Mouse (Mus musculus) liver, adult (tissue): ENCODE results near the gene Sell.

Experiments
- GATA4 ChIP-seq: IDR thresholded peaks from 2 replicates; pipeline ENCODE4 v1.6.1; 2014; ENCODE audit warnings: mild to moderate bottlenecking, low read length; ENCODE audit not compliant: insufficient replicate concordance

The Sell gene

GRCm38 (mm10) chr1:164114280-164114679 is 52.5 kb downstream of the Sell start:
- TF ChIP-seq GATA4 = no peak

DNA sequence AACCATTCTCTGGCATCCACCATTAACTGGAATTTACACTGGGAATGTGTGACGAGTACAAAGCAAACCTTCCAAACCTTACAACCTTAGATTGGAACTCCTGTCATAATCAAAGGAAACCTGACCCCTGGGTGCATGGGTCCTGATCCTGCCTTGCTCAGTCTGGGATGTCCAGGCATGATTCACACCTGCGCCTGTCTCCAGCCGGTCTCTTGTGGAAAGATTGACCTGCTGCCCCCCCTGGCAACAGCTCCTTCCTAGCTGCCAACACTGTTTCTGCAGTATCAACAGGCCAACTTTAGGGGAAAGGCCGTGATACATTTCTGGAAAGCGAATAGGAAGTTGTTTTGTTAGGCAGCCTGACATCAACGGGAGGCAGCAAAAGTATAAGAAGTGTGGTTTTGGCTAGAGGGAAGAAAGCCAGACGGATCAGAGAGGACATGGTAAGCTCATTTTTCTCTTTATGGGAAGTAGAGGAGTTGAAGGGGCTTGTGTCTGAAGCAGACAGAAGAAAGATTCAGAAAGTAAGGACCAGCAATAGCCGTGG is 53.2 kb downstream of the Sell start, which contains the start of gene Selp:
Gene Selp (plus strand): TSS at position 318 of the 547 bp plus-strand sequence.
- TF ChIP-seq GATA4 = no peak

- no peak for TF ChIP-seq GATA4
Measured at GRCm38 (mm10) chr1:164115647-164116046, 53.9 kb downstream of the Sell start.

- TF ChIP-seq GATA4 = no peak
Measured at GRCm38 (mm10) chr1:164117869-164118268, 56.1 kb downstream of the Sell start.

GRCm38 (mm10) chr1:164119892-164120776 is 58.4 kb downstream of the Sell start:
- peak; percentile 75; the same call in 1 of the 2 replicates for TF ChIP-seq GATA4

DNA sequence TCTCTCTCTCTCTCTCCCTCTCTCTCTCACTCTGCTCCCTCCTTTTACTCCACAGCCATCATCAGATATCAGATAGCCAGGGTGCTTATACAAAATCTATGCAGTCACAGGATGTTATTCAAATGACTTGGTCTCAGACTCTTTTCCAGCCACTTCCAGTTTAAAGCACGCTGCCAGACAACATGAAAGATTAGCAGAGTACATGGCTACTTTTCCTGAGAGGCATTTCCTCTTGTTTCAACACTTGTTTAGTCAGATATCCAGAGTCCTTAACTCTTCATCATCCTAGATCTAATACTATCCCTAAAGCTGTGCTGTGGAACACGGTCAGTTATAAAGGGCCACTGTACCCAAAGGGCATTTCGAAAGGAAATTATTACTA is 59.0 kb downstream of the Sell start:
- TF ChIP-seq GATA4 = peak; percentile 41; the same call in 1 of the 2 replicates

DNA sequence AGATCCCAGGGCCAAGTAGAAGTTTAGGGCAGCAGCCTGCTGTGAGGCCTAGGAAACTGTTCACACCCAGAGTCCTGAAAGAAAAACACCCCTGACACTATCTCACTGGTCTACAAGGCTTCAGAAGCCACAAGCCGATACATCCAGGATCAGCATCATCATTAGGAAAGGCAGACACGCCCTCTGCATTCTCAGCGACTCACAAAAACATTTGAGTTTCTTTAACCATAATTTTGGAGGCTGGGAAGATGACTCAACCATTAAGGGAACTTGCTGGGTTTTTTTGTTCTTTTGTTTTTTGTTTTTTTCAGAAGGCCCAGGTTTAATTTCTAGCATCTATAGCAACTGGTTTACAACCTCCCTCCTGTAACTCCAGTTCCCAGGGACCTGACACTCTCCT is 62.1 kb downstream of the Sell start:
- no peak for TF ChIP-seq GATA4

- TF ChIP-seq GATA4 = no peak
Measured at GRCm38 (mm10) chr1:164130013-164130412, 68.2 kb downstream of the Sell start.

DNA sequence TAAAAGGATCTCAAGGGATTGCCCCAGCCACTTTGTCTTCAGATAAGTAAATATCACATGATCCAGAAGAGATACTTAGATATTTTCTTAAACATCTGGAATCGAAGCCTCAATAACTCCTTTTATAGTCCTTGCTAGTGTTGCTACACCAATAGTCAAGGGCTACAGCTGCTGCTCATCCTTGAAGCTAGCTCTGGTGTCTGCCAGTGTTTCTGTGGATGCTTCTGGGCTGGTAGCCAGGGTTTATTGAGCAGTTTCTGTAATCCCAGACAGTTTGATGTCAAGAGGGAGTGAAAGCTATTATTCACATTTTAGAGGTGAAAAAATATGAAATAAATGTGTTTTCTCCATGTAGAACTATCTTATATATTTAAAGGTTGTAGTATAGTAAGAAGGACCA is 70.8 kb downstream of the Sell start:
- no peak for TF ChIP-seq GATA4
